Mouse (Mus musculus) C2C12 (cell line): ENCODE data around the gene Erich6b.

Experiments
- CTCF ChIP-seq: IDR thresholded peaks from one replicate; pipeline ENCODE4 v1.5.1; 2011; ENCODE audit not compliant: control insufficient read depth, insufficient read depth, insufficient read length
- USF1 ChIP-seq: IDR thresholded peaks from one replicate; pipeline ENCODE4 v1.6.1; 2011; ENCODE audit warnings: low read depth, mild to moderate bottlenecking, control low read depth, moderate library complexity

- TF ChIP-seq USF1 (no peak), CTCF (no peak)
Measured at GRCm38 (mm10) chr14:75708986-75709385, 66.9 kb downstream of the Erich6b start.
